Mouse (Mus musculus) heart, postnatal 4 days (tissue): Measurements from ENCODE around the gene Phb2. TPM values are rescaled to one million over a fixed set of nuclear protein-coding genes. Genes with fewer than 3 reads are reported as not detected.

Experiments
- DNase-seq: peaks from one replicate; pipeline ENCODE4 v3.0.0; 2021
- total RNA-seq, 2 experiments: library from RNA; stranded (reverse); gene quantifications; 2 replicates each; pipeline ENCODE4 v1.2.3; 2021

Gene Phb2
- total RNA-seq, 2 experiments from 2014 or later, result 398 to 399 TPM

- DNase-seq, result no peak
These were observed 18.7 kb upstream of the Phb2 start for GRCm38 (mm10) chr6:124693243-124693981.

GRCm38 (mm10) chr6:124694166-124694955 is 17.8 kb upstream of the Phb2 start:
- peak; percentile 89 for DNase-seq

- DNase-seq, result no peak
These were observed 15.5 kb upstream of the Phb2 start for GRCm38 (mm10) chr6:124696441-124697150.

GRCm38 (mm10) chr6:124698751-124699150 is 13.4 kb upstream of the Phb2 start:
- DNase-seq, result no peak

GRCm38 (mm10) chr6:124699366-124699765 is 12.8 kb upstream of the Phb2 start:
- no peak for DNase-seq

GRCm38 (mm10) chr6:124699962-124700610 is 12.1 kb upstream of the Phb2 start:
- peak; percentile 63 for DNase-seq

GRCm38 (mm10) chr6:124701338-124701737 is 10.8 kb upstream of the Phb2 start:
- DNase-seq, result no peak

- no peak for DNase-seq
These were observed 9.9 kb upstream of the Phb2 start for GRCm38 (mm10) chr6:124702102-124702783.

GRCm38 (mm10) chr6:124702784-124703103 is 9.4 kb upstream of the Phb2 start:
- peak; percentile 81 for DNase-seq

GRCm38 (mm10) chr6:124703789-124704188 is 8.3 kb upstream of the Phb2 start:
- no peak for DNase-seq

- DNase-seq, result no peak
These were observed 7.7 kb upstream of the Phb2 start for GRCm38 (mm10) chr6:124704417-124704816.

GRCm38 (mm10) chr6:124706061-124706627 is 6.0 kb upstream of the Phb2 start:
- no peak for DNase-seq

GRCm38 (mm10) chr6:124708289-124708889 is 3.7 kb upstream of the Phb2 start:
- DNase-seq, result no peak

- DNase-seq, result no peak
These were observed 782 bp downstream of the Phb2 start for GRCm38 (mm10) chr6:124712918-124713317.

- DNase-seq, result peak; percentile 64
These were observed 4.8 kb downstream of the Phb2 start for GRCm38 (mm10) chr6:124716864-124717490.

GRCm38 (mm10) chr6:124717968-124718367 is 5.8 kb downstream of the Phb2 start:
- DNase-seq, result no peak

GRCm38 (mm10) chr6:124718703-124719102 is 6.6 kb downstream of the Phb2 start:
- no peak for DNase-seq

GRCm38 (mm10) chr6:124719354-124719978 is 7.3 kb downstream of the Phb2 start:
- no peak for DNase-seq

- DNase-seq, result no peak
These were observed 8.8 kb downstream of the Phb2 start for GRCm38 (mm10) chr6:124720904-124721303.

GRCm38 (mm10) chr6:124722876-124723473 is 10.8 kb downstream of the Phb2 start:
- peak; percentile 61 for DNase-seq
